Mouse (Mus musculus) yolk sac, embryonic 10.5 days (tissue): ENCODE measurements around the gene Olfr115.

Source experiments
- DNase-seq: peaks from one replicate; pipeline ENCODE4 v3.0.0-alpha.2; 2017; ENCODE audit warnings: low spot score

Gene Olfr115

GRCm38 (mm10) chr17:37627009-37627408 is at the start of gene Olfr115, which contains the start of gene Olfr116:
Gene Olfr115, minus strand, starts transcription at chr17:37627109.
Gene Olfr116, minus strand, starts transcription at chr17:37627199.
- DNase-seq = no peak

GRCm38 (mm10) chr17:37666688-37667087 is 39.8 kb upstream of the Olfr115 start, which contains the start of gene Olfr118:
Gene Olfr118, plus strand, starts transcription at chr17:37666988.
- no peak for DNase-seq

GRCm38 (mm10) chr17:37663682-37664081 is 36.8 kb upstream of the Olfr115 start, which contains the start of gene Olfr117:
Gene Olfr117, minus strand, starts transcription at chr17:37663782.
- DNase-seq = no peak

GRCm38 (mm10) chr17:37592643-37593042 is 34.3 kb downstream of the Olfr115 start, which contains the start of gene Olfr114:
Gene Olfr114, minus strand, starts transcription at chr17:37592743.
- no peak for DNase-seq

DNA sequence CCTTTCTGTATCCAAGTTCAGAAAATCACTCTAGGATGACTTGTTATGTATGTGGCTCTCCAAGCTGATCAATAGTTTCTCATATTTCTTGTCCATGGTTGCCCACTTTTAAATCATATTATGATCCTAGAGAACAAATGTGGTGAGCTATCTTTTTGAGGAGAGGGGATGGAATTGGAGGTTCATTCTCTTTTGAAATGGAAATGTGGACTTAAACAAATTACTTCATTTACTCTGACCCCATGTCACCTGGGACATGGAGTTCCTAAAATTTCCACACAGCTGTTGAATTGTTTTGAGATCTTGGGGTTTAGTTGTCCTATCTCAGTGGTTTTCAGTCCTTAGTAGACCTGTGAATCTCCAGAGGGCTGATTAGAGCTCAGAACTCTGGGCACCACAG is 49.3 kb downstream of the Olfr115 start, which contains the start of gene Olfr113:
Gene Olfr113 (minus strand): TSS at position 101 of the 400 bp plus-strand sequence.
- DNase-seq = no peak

GRCm38 (mm10) chr17:37569351-37569750 is 57.6 kb downstream of the Olfr115 start, which contains the start of gene Olfr112:
Gene Olfr112, minus strand, starts transcription at chr17:37569451.
- no peak for DNase-seq
